Mouse (Mus musculus) hindbrain, embryonic 10.5 days (tissue): Measurements from ENCODE around the gene Bcl2l2. TPM values are rescaled to one million over a fixed set of nuclear protein-coding genes. Genes with fewer than 3 reads are reported as not detected.

Experiments
- DNase-seq: peaks from one replicate; pipeline ENCODE4 v3.0.0-alpha.2; 2017; ENCODE audit warnings: low spot score
- H3K27ac ChIP-seq: fragments of 300-500 bp; sonication (generic); 2 replicates; pipeline ENCODE4 v1.5.1; 2016; ENCODE audit warnings: mild to moderate bottlenecking, moderate library complexity
- H3K27me3 ChIP-seq: fragments of 300-500 bp; sonication (generic); 2 replicates; pipeline ENCODE4 v1.6.1; 2016; ENCODE audit warnings: mild to moderate bottlenecking; ENCODE audit not compliant: poor library complexity, insufficient read depth, severe bottlenecking
- H3K36me3 ChIP-seq: fragments of 300-500 bp; sonication (generic); 2 replicates; pipeline ENCODE4 v1.6.1; 2016; ENCODE audit warnings: mild to moderate bottlenecking, moderate library complexity
- H3K4me1 ChIP-seq: fragments of 300-500 bp; sonication (generic); replicated peaks from 2 replicates; pipeline ENCODE4 v1.6.1; 2016; ENCODE audit warnings: mild to moderate bottlenecking
- H3K4me3 ChIP-seq: fragments of 300-500 bp; sonication (generic); 2 replicates; pipeline ENCODE4 v1.5.1; 2016; ENCODE audit warnings: mild to moderate bottlenecking, moderate library complexity
- H3K9me3 ChIP-seq: fragments of 300-500 bp; sonication (generic); 2 replicates; pipeline ENCODE4 v1.6.1; 2016; ENCODE audit warnings: mild to moderate bottlenecking, moderate library complexity
- WGBS: fragments of 180-500 bp; shearing (Covaris S2); methylation state at CpG from one replicate; pipeline ENCODE4 v1.1.7; 2016; 5-methylcytosine and 5-hydroxymethylcytosine counted together
- polyA plus RNA-seq: library from polyadenylated mRNA; unstranded; fragments of >200 nt; fragmentation: Nextera tagmentation; extraction: Ambion mirVana; gene quantifications from 2 replicates; pipeline ENCODE4 v1.2.1, GENCODE M21; 2016

The Bcl2l2 gene
- polyA plus RNA-seq, 1 experiment from 2014 or later = 3.0 TPM

GRCm38 (mm10) chr14:54929801-54930200 lies 46.6 kb downstream of the Bcl2l2 start:
- no peak for DNase-seq
- no peaks in the 10 kb centered on the region for H3K9me3 ChIP-seq
- H3K4me3 ChIP-seq = no peak overlapping the region
- WGBS = 77% methylated on average over 5 of the region's 5 CpGs
- H3K4me1 ChIP-seq = peaks cover 63% of the 10 kb centered on the region
- no peaks in the 10 kb centered on the region for H3K36me3 ChIP-seq
- H3K27me3 ChIP-seq = peaks cover 8% of the 10 kb centered on the region
- H3K27ac ChIP-seq = 0 out of 2 replicates have a peak overlapping the region, but pooled peaks have one; percentile 14

GRCm38 (mm10) chr14:54930431-54930830 lies 47.3 kb downstream of the Bcl2l2 start:
- Histone ChIP-seq H3K36me3 (no peaks in the 10 kb centered on the region), H3K27ac (peak overlapping the region; percentile 14; the same call in 1 of the 2 replicates), H3K4me1 (peaks cover 60% of the 10 kb centered on the region), H3K4me3 (no peak overlapping the region), H3K27me3 (peaks cover 8% of the 10 kb centered on the region), H3K9me3 (no peaks in the 10 kb centered on the region)
- DNase-seq = no peak
- 17% methylated on average over 2 of the region's 2 CpGs for WGBS

GRCm38 (mm10) chr14:54932645-54933150 lies 49.5 kb downstream of the Bcl2l2 start, which contains the start of gene Il25:
TSS of gene Il25 (plus strand) at chr14:54932695.
- no peaks in the 10 kb centered on the region for H3K9me3 ChIP-seq
- peak within 1 kb of the TSS; percentile 53 for H3K27ac ChIP-seq
- peaks cover 50% of the 10 kb centered on the region for H3K4me1 ChIP-seq
- H3K36me3 ChIP-seq = no peaks in the 10 kb centered on the region
- no peak for DNase-seq
- 0 out of 2 replicates have a peak within 1 kb of the TSS, but pooled peaks have one; percentile 1 for H3K4me3 ChIP-seq
- H3K27me3 ChIP-seq = peaks cover 8% of the 10 kb centered on the region
- WGBS = 32% methylated on average over 6 of the region's 6 CpGs

- H3K4me1 ChIP-seq = peaks cover 36% of the 10 kb centered on the region
- no peaks in the 10 kb centered on the region for H3K9me3 ChIP-seq
- no peaks in the 10 kb centered on the region for H3K27me3 ChIP-seq
- no peaks in the 10 kb centered on the region for H3K36me3 ChIP-seq
- peak within 1 kb of the TSS; percentile 4; the same call in 1 of the 2 replicates for H3K4me3 ChIP-seq
- 43% methylated on average over 8 of the region's 8 CpGs for WGBS
- H3K27ac ChIP-seq = peak within 1 kb of the TSS; percentile 73
- no peak for DNase-seq
These were observed 53.0 kb downstream of the Bcl2l2 start, which contains the start of gene Cmtm5 for GRCm38 (mm10) chr14:54935904-54936830. TSS of gene Cmtm5 (plus strand) at chr14:54936261.

GRCm38 (mm10) chr14:54936831-54937160 lies 53.6 kb downstream of the Bcl2l2 start:
- Histone ChIP-seq H3K9me3 (no peaks in the 10 kb centered on the region), H3K4me3 (0 out of 2 replicates have a peak overlapping the region, but pooled peaks have one; percentile 4)

GRCm38 (mm10) chr14:54937361-54938182 lies 54.4 kb downstream of the Bcl2l2 start:
- Histone ChIP-seq H3K36me3 (no peaks in the 10 kb centered on the region), H3K9me3 (no peaks in the 10 kb centered on the region), H3K27ac (no peak overlapping the region), H3K4me1 (peaks cover 27% of the 10 kb centered on the region), H3K27me3 (no peaks in the 10 kb centered on the region), H3K4me3 (no peak overlapping the region)
- WGBS = 90% methylated on average over 16 of the region's 16 CpGs
- no peak for DNase-seq

More at GRCm38 (mm10) chr14:54936831-54937160, 53.6 kb downstream of the Bcl2l2 start:
- H3K27me3 ChIP-seq = no peaks in the 10 kb centered on the region
- peak overlapping the region; percentile 73 for H3K27ac ChIP-seq
- peaks cover 31% of the 10 kb centered on the region for H3K4me1 ChIP-seq
- DNase-seq = no peak
- WGBS = 57% methylated on average over 6 of the region's 6 CpGs
- no peaks in the 10 kb centered on the region for H3K36me3 ChIP-seq

Other genes starting within 250 kb of the Bcl2l2 start
- gene Gm17606, start 242.4 kb upstream of the Bcl2l2 start, polyA plus RNA-seq = not detected in 2 replicates
- 4.5 and 7.1 TPM in 2 replicates for gene Cdh24, start 242.0 kb upstream of the Bcl2l2 start, polyA plus RNA-seq
- gene 1700123O20Rik, start 197.2 kb upstream of the Bcl2l2 start, polyA plus RNA-seq = 108 and 116 TPM in 2 replicates
- gene Acin1, start 196.4 kb upstream of the Bcl2l2 start, polyA plus RNA-seq = 130 and 147 TPM in 2 replicates
- 0.14 TPM in 2 replicates for gene Gm29776, start 184.5 kb upstream of the Bcl2l2 start, polyA plus RNA-seq
- gene Cebpe, start 171.2 kb upstream of the Bcl2l2 start, polyA plus RNA-seq = not detected in 2 replicates
- 1.8 and 3.5 TPM in 2 replicates for gene Slc7a8, start 101.4 kb upstream of the Bcl2l2 start, polyA plus RNA-seq
- not detected in 2 replicates for gene Rnf212b, start 69.2 kb upstream of the Bcl2l2 start, polyA plus RNA-seq
- gene Homez, start 12.4 kb upstream of the Bcl2l2 start, polyA plus RNA-seq = 19.7 and 22.7 TPM in 2 replicates
- 0.38 and 0.44 TPM in 2 replicates for gene Ppp1r3e, start 5.8 kb upstream of the Bcl2l2 start, polyA plus RNA-seq
- 0.29 TPM in 1 of 2 replicates, not detected in the other for gene Gm20521, start 64 bp downstream of the Bcl2l2 start, polyA plus RNA-seq
- 160 TPM in 2 replicates for gene Pabpn1, start 9.1 kb downstream of the Bcl2l2 start, polyA plus RNA-seq
- gene Slc22a17, start 29.8 kb downstream of the Bcl2l2 start, polyA plus RNA-seq = 45.2 and 62.5 TPM in 2 replicates
- 36.5 and 40.0 TPM in 2 replicates for gene Efs, start 42.7 kb downstream of the Bcl2l2 start, polyA plus RNA-seq
- 0.24 TPM in 1 of 2 replicates, not detected in the other for gene Il25, start 49.3 kb downstream of the Bcl2l2 start, polyA plus RNA-seq
- gene Cmtm5, start 52.9 kb downstream of the Bcl2l2 start, polyA plus RNA-seq = 0.78 and 2.9 TPM in 2 replicates
- gene Myh6, start 83.5 kb downstream of the Bcl2l2 start, polyA plus RNA-seq = 0.63 and 1.9 TPM in 2 replicates
- gene Gm17428, start 93.6 kb downstream of the Bcl2l2 start, polyA plus RNA-seq = not detected in 2 replicates
- 0.16 and 4.6 TPM in 2 replicates for gene Myh7, start 111.2 kb downstream of the Bcl2l2 start, polyA plus RNA-seq
- gene Ngdn, start 132.1 kb downstream of the Bcl2l2 start, polyA plus RNA-seq = 73.5 and 85.9 TPM in 2 replicates
- gene Zfhx2, start 208.9 kb downstream of the Bcl2l2 start, polyA plus RNA-seq = 8.8 and 17.7 TPM in 2 replicates
- gene Thtpa, start 211.4 kb downstream of the Bcl2l2 start, polyA plus RNA-seq = 24.4 and 26.1 TPM in 2 replicates
- 14.5 and 16.3 TPM in 2 replicates for gene Ap1g2, start 223.2 kb downstream of the Bcl2l2 start, polyA plus RNA-seq
- gene Jph4, start 233.6 kb downstream of the Bcl2l2 start, polyA plus RNA-seq = 0.75 and 1.7 TPM in 2 replicates